Mouse (Mus musculus): ENCODE measurements at regions not wholly inside any gene's neighbourhood (a gene's known extent, or its start where the extent isn't known, plus 50 kb on each side); places are given as distances from the start of the nearest gene placed in this dataset.
A peak's percentile ranks its signal among the peaks of the same experiment; 100 is the strongest.

DNA sequence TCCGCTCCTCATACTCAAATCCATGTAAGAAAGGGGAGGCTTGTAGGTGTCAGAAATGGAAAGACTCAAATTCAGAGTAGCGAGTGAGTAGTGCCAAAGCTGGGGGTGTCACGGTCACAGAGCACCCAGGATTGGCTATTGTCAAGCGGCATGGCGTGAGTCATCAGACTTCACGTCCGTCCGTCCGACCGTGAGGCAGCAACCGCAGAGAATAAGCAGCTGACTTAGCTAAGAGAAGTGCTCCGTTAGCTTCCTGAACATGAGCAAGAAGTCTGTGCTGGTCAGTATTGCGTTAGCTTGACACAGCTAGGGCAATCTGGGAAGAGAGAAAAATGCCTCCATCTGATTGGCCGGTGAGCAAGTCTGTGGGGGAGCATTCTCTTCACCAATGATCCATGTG lies 61.5 kb upstream of the Osbpl8 start:
- TF ChIP-seq CTCF (IDR thresholded peaks at IDR 0.05; ENCODE audit: control insufficient read depth, insufficient read depth, insufficient replicate concordance, low read depth, low read length) = no peak
- TF ChIP-seq POLR2A (IDR thresholded peaks at IDR 0.05; ENCODE audit: control insufficient read depth, low read depth, low read length) = no peak
- H3K4me3 ChIP-seq (ENCODE audit: control insufficient read depth, low read depth, low read length) = peak overlapping the region; percentile 43
- H3K27ac ChIP-seq (ENCODE audit: control insufficient read depth, insufficient read depth, low read depth, low read length) = no peak overlapping the region
- no peaks in the 10 kb centered on the region for H3K36me3 ChIP-seq (ENCODE audit: control insufficient read depth, insufficient read depth, low read length)
- H3K4me1 ChIP-seq (ENCODE audit: control insufficient read depth, insufficient read depth, low read length) = peaks cover 5% of the 10 kb centered on the region
- H3K27me3 ChIP-seq (ENCODE audit: control insufficient read depth, insufficient read depth, low read length) = no peaks in the 10 kb centered on the region

DNA sequence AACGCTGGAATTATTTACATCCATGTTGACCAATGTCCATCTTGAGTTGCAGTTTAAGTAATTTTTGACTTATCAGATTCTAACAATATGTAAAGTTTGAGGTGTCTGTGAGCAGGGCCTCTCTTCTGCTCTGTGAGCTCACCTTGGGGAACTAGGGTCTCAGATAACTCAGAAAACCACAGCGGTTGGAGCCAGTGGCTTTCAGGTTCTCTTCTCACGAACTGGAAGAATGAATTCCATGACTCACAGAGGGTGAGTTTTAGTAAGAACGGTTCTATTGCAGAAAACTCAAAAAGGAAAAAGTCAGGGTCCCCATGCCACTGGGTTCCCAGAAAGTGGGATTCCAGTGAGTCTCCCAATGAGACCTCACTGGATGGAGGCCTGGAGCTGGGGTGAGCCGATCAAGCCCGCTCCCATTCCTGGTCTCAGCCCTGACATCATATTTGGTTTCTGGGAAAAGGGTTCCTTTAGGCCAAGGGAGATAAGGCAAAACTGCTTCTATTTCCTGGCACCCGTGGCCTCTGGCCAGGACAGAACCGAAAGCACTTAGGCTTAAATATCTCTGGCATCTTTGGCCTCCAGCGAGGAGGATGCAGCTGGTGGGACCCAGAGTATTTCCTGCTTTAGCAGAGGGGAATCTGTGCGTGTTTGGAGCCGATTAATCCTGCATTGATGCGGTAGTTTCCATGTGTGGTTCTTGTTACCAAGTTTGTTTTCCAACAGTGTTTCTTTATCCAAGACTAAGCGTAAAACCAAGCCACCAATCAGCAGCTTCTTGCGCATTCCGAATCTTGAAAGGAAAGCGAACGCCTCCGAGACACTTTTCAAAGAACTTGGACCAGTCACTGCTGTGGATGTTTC lies 62.4 kb upstream of the Osbpl8 start:
- no peak overlapping the region for H3K4me3 ChIP-seq (ENCODE audit: control insufficient read depth, low read depth, low read length)
- H3K36me3 ChIP-seq (ENCODE audit: control insufficient read depth, insufficient read depth, low read length) = no peaks in the 10 kb centered on the region
- no peak overlapping the region for H3K27ac ChIP-seq (ENCODE audit: control insufficient read depth, insufficient read depth, low read depth, low read length)
- H3K27me3 ChIP-seq (ENCODE audit: control insufficient read depth, insufficient read depth, low read length) = no peaks in the 10 kb centered on the region
- H3K4me1 ChIP-seq (ENCODE audit: control insufficient read depth, insufficient read depth, low read length) = peaks cover 3% of the 10 kb centered on the region; the same call in 1 of the 2 replicates
- TF ChIP-seq CTCF (IDR thresholded peaks at IDR 0.05; ENCODE audit: control insufficient read depth, insufficient read depth, insufficient replicate concordance, low read depth, low read length) (no peak), POLR2A (IDR thresholded peaks at IDR 0.05; ENCODE audit: control insufficient read depth, low read depth, low read length) (no peak)

DNA sequence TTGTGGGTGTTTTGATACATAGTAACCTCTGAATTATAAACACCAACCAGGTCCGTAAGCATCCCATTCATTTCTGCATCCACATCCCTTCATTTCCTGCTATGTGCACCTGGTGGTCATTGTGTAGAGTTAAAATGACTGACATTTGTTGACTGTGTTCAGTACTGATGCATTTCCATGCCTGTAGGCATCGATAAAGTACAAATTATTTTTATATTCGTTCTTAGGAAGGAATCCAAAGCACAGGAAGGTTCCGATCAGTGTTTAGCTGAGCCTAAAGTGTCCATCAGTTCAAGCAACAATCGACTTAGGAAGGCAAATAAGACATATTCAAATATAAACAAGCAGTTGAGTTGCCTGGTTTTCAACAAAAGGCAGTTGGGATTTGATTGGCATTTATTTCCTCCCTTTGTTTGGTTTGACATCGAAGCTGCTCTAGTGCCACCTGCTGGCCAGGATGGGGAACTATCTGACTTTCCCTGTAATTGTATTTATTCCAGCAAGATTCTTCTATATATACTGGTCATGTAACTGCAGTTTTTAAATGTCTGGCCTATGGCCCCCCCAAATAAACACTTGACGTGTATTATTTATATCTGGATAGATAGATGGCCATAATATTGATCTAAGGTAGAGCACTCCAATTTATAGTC lies 64.6 kb upstream of the Osbpl8 start:
- H3K27ac ChIP-seq (ENCODE audit: control insufficient read depth, insufficient read depth, low read depth, low read length) = no peak overlapping the region
- no peaks in the 10 kb centered on the region for H3K27me3 ChIP-seq (ENCODE audit: control insufficient read depth, insufficient read depth, low read length)
- H3K4me1 ChIP-seq (ENCODE audit: control insufficient read depth, insufficient read depth, low read length) = peaks cover 3% of the 10 kb centered on the region; the same call in 1 of the 2 replicates
- H3K4me3 ChIP-seq (ENCODE audit: control insufficient read depth, low read depth, low read length) = no peak overlapping the region
- H3K36me3 ChIP-seq (ENCODE audit: control insufficient read depth, insufficient read depth, low read length) = no peaks in the 10 kb centered on the region
- TF ChIP-seq CTCF (IDR thresholded peaks at IDR 0.05; ENCODE audit: control insufficient read depth, insufficient read depth, insufficient replicate concordance, low read depth, low read length) (no peak), POLR2A (IDR thresholded peaks at IDR 0.05; ENCODE audit: control insufficient read depth, low read depth, low read length) (no peak)

DNA sequence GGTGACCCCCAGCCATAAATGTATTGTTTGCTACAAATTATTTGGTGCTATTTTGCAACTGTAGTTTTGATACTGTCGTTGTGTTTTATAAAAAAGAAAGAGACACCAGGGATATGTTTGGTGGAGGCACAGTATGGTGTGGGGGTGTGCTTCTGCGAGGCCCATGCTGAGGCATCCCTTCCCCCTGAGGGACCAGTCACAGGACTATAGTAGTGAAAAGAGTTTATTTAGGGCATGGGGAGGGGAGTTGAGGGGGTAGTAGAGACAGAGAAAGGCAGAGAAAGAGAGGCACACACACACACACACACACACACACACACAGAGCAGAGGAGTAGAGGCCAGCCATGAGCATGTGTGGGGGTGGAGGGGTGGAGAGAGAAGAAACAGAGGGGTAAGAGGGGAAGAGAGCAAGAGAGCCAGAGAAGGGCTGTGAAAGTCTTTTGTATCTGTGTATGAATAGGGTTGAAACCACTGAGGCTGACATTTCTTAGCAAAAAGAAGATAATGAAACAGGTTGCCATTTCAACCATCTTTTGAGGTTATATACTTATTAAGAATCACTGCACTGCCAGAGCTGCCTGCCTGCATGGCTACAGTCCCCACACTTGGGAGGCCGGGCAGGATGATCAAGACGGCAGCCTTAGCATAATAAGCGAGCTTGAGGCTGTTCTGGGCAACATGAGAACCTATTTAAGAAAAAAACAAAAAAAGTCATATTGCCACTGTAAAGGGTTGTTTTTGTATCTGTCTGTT lies 65.3 kb upstream of the Osbpl8 start:
- Histone ChIP-seq H3K4me3 (ENCODE audit: control insufficient read depth, low read depth, low read length) (no peak overlapping the region), H3K4me1 (ENCODE audit: control insufficient read depth, insufficient read depth, low read length) (peaks cover 3% of the 10 kb centered on the region; the same call in 1 of the 2 replicates), H3K27me3 (ENCODE audit: control insufficient read depth, insufficient read depth, low read length) (no peaks in the 10 kb centered on the region), H3K36me3 (ENCODE audit: control insufficient read depth, insufficient read depth, low read length) (no peaks in the 10 kb centered on the region), H3K27ac (ENCODE audit: control insufficient read depth, insufficient read depth, low read depth, low read length) (no peak overlapping the region)
- TF ChIP-seq POLR2A (IDR thresholded peaks at IDR 0.05; ENCODE audit: control insufficient read depth, low read depth, low read length) (no peak), CTCF (IDR thresholded peaks at IDR 0.05; ENCODE audit: control insufficient read depth, insufficient read depth, insufficient replicate concordance, low read depth, low read length) (no peak)

DNA sequence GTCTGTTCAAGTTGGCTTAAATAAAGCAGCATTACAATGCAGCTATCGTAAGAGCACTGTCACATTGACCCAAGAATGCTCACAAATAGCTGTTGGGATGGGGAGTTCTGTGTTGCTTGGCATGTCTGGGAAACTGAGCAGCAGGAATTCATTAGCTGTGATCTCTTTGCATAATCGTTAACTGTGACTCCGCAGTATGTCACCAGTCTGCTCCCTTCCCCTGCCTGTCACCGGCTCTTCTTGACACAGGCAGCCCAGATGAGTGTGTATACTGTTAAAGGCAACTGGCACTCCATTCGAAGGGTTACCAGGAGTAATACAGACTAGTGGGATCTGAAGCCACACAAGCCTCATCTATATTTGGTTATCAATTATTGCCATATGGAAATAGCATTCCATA lies 67.3 kb upstream of the Osbpl8 start:
- Histone ChIP-seq H3K27ac (ENCODE audit: control insufficient read depth, insufficient read depth, low read depth, low read length) (no peak overlapping the region), H3K27me3 (ENCODE audit: control insufficient read depth, insufficient read depth, low read length) (no peaks in the 10 kb centered on the region), H3K4me1 (ENCODE audit: control insufficient read depth, insufficient read depth, low read length) (no peaks in the 10 kb centered on the region), H3K36me3 (ENCODE audit: control insufficient read depth, insufficient read depth, low read length) (no peaks in the 10 kb centered on the region), H3K4me3 (ENCODE audit: control insufficient read depth, low read depth, low read length) (no peak overlapping the region)
- TF ChIP-seq POLR2A (IDR thresholded peaks at IDR 0.05; ENCODE audit: control insufficient read depth, low read depth, low read length) (no peak), CTCF (IDR thresholded peaks at IDR 0.05; ENCODE audit: control insufficient read depth, insufficient read depth, insufficient replicate concordance, low read depth, low read length) (no peak)

DNA sequence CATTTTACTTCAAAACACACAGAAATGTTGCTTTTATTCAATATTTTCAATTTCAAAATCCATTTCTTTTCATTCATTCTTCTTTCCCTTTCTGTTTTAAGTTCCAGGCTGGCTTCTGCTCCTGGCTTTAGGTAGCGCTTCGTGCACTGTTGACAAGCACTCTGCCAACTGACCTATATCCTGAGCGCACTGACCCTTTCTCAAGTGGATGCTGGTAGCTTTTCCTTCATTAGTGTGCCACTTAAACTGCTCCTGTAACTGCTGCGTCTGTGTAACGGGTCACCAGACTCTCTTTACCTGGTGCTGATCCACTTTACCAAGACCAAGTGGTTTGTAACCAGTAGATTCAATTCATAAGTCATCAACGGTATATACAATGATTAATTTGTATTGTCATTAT lies 67.7 kb upstream of the Osbpl8 start:
- Histone ChIP-seq H3K36me3 (ENCODE audit: control insufficient read depth, insufficient read depth, low read length) (no peaks in the 10 kb centered on the region), H3K4me1 (ENCODE audit: control insufficient read depth, insufficient read depth, low read length) (no peaks in the 10 kb centered on the region), H3K27ac (ENCODE audit: control insufficient read depth, insufficient read depth, low read depth, low read length) (no peak overlapping the region), H3K4me3 (ENCODE audit: control insufficient read depth, low read depth, low read length) (no peak overlapping the region), H3K27me3 (ENCODE audit: control insufficient read depth, insufficient read depth, low read length) (no peaks in the 10 kb centered on the region)
- TF ChIP-seq CTCF (IDR thresholded peaks at IDR 0.05; ENCODE audit: control insufficient read depth, insufficient read depth, insufficient replicate concordance, low read depth, low read length) (no peak), POLR2A (IDR thresholded peaks at IDR 0.05; ENCODE audit: control insufficient read depth, low read depth, low read length) (no peak)

DNA sequence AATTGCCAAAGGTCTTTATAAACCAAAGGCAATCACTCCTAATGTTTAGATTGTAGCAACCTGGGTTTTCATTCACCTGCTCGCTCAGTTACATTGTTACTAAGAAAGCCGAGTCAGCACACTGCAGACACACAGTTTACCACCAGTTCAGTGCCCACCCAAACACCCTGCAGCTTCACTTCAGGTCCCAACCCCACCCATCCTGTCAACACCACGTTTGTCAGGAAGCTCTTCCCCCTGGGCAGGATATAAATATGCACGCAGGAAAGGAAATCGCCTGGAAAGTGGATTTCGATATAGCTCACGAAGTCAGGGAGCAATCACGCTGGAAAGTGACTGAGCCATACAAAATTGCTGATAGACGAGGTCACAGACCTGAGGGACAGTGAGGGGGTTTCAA lies 70.1 kb upstream of the Osbpl8 start:
- no peak overlapping the region for H3K27ac ChIP-seq (ENCODE audit: control insufficient read depth, insufficient read depth, low read depth, low read length)
- H3K27me3 ChIP-seq (ENCODE audit: control insufficient read depth, insufficient read depth, low read length) = no peaks in the 10 kb centered on the region
- H3K4me1 ChIP-seq (ENCODE audit: control insufficient read depth, insufficient read depth, low read length) = peaks cover 4% of the 10 kb centered on the region; the same call in 1 of the 2 replicates
- no peak for TF ChIP-seq POLR2A (IDR thresholded peaks at IDR 0.05; ENCODE audit: control insufficient read depth, low read depth, low read length)
- TF ChIP-seq CTCF (IDR thresholded peaks at IDR 0.05; ENCODE audit: control insufficient read depth, insufficient read depth, insufficient replicate concordance, low read depth, low read length) = no peak
- no peaks in the 10 kb centered on the region for H3K36me3 ChIP-seq (ENCODE audit: control insufficient read depth, insufficient read depth, low read length)
- no peak overlapping the region for H3K4me3 ChIP-seq (ENCODE audit: control insufficient read depth, low read depth, low read length)

All from testis, adult 2 months (tissue).